Mouse (Mus musculus) lung, adult 2 months (tissue): ENCODE measurements around the gene Ap1g2.

ENCODE experiments used
- CTCF ChIP-seq: fragments of 200-500 bp; IDR thresholded peaks from 2 replicates; pipeline ENCODE4 v1.5.1; 2011; ENCODE audit warnings: mild to moderate bottlenecking, low read length, control low read depth; ENCODE audit not compliant: insufficient read depth
- POLR2A ChIP-seq: fragments of 200-500 bp; IDR thresholded peaks from 2 replicates; pipeline ENCODE4 v1.6.1; 2011; ENCODE audit warnings: low read depth, mild to moderate bottlenecking, control low read depth, low read length, borderline replicate concordance; ENCODE audit errors: extremely low read depth

GRCm38 (mm10) chr14:55152174-55152573 lies 45.8 kb upstream of the Ap1g2 start:
- TF ChIP-seq CTCF (no peak), POLR2A (no peak)
